Mouse (Mus musculus) left cerebral cortex, postnatal 10 days (tissue): ENCODE data around the gene Vwde. TPM values are rescaled to one million over a fixed set of nuclear protein-coding genes. Genes with fewer than 3 reads are reported as not detected.

Source experiments
- DNase-seq, 2 experiments: peaks; one replicate each; pipeline ENCODE4 v3.0.0; 2021 to 2022; ENCODE audit warnings: low spot score in 2 of 2, mixed read lengths in 1 of 2; ENCODE audit errors: extremely low spot score in 1 of 2
- intact Hi-C: fragments of 180-260 bp; cut with DNase I; formaldehyde crosslinking; loops from one replicate; pipeline ENCODE4 v1.15.1; 2025
- total RNA-seq, 2 experiments: library from RNA; stranded (reverse); gene quantifications; 2 replicates each; pipeline ENCODE4 v1.2.3; 2021

Vwde gene
- under 1 TPM in 1 of 2 experiments, not detected in 1; 0.41 TPM for total RNA-seq

GRCm38 (mm10) chr6:13224596-13225227, at the start of gene Vwde:
Vwde (minus strand) TSS chr6:13224965.
- DNase-seq, result no peak
- intact Hi-C loops, result no loop called here

GRCm38 (mm10) chr6:13255341-13255740, 30.6 kb upstream of the Vwde start:
- DNase-seq, result no peak
- intact Hi-C loops, result no loop called here

GRCm38 (mm10) chr6:13248317-13248969, 23.7 kb upstream of the Vwde start:
- intact Hi-C loops, result no loop called here
- no peak for DNase-seq

- no peak for DNase-seq
- intact Hi-C loops, result no loop called here
These were observed 18.6 kb downstream of the Vwde start for GRCm38 (mm10) chr6:13206157-13206556.

- intact Hi-C loops, result no loop called here
- DNase-seq, result no peak
These were observed 27.3 kb downstream of the Vwde start for GRCm38 (mm10) chr6:13197486-13197885.

- no peak for DNase-seq
- intact Hi-C loops, result no loop called here
These were observed 37.9 kb downstream of the Vwde start for GRCm38 (mm10) chr6:13186836-13187235.

- DNase-seq, result no peak
- intact Hi-C loops, result no loop called here
These were observed 44.7 kb downstream of the Vwde start for GRCm38 (mm10) chr6:13180061-13180460.

GRCm38 (mm10) chr6:13169459-13170150, 55.2 kb downstream of the Vwde start:
- intact Hi-C loops, result no loop called here

GRCm38 (mm10) chr6:13166240-13166937, 58.4 kb downstream of the Vwde start:
- intact Hi-C loops, result no loop called here
- no peak for DNase-seq

More at GRCm38 (mm10) chr6:13169459-13170150, 55.2 kb downstream of the Vwde start:
- no peak for DNase-seq

- peak in 1 of 2 experiments; percentile 20 for DNase-seq
- intact Hi-C loops, result loop anchor here (5.0 kb wide), 1 partner anchor 123 kb away; no protein-coding TSS in a partner anchor
These were observed 65.3 kb downstream of the Vwde start for GRCm38 (mm10) chr6:13159437-13159836.

GRCm38 (mm10) chr6:13153888-13154697, 70.7 kb downstream of the Vwde start:
- no peak for DNase-seq
- intact Hi-C loops, result loop anchor here (2.0 to 5.0 kb wide), 3 partner anchors 397 to 839 kb away; no protein-coding TSS in a partner anchor

GRCm38 (mm10) chr6:13152062-13152640, 72.6 kb downstream of the Vwde start:
- intact Hi-C loops, result loop anchor here (2.0 to 5.0 kb wide), 3 partner anchors 395 to 837 kb away; no protein-coding TSS in a partner anchor
- peak; percentile 22 to 62 for DNase-seq

- intact Hi-C loops, result no loop called here
- DNase-seq, result no peak
These were observed 87.5 kb downstream of the Vwde start for GRCm38 (mm10) chr6:13137255-13137654.

- DNase-seq, result no peak
- intact Hi-C loops, result no loop called here
These were observed 116.1 kb downstream of the Vwde start for GRCm38 (mm10) chr6:13108662-13109061.
